Mouse (Mus musculus) myocyte (in vitro differentiated cells): ENCODE results near the gene Inpp5d.

Experiments used
- CEBPB ChIP-seq: IDR thresholded peaks from 2 replicates; pipeline ENCODE4 v1.6.1; 2011; ENCODE audit warnings: mild to moderate bottlenecking, moderate library complexity; ENCODE audit not compliant: poor library complexity, insufficient read depth, severe bottlenecking
- E2F4 ChIP-seq: IDR thresholded peaks from one replicate; pipeline ENCODE4 v1.6.1; 2011; ENCODE audit warnings: mild to moderate bottlenecking, control low read depth, moderate library complexity; ENCODE audit not compliant: insufficient read depth
- MAX ChIP-seq: IDR thresholded peaks from one replicate; pipeline ENCODE4 v1.6.1; 2011; ENCODE audit warnings: low read depth, mild to moderate bottlenecking, control low read depth
- MYOD1 ChIP-seq, 3 experiments: IDR thresholded peaks; one replicate each; pipeline ENCODE4 v1.6.1; 2011; ENCODE audit warnings: control low read depth in 2 of 3, low read depth in 2 of 3, mild to moderate bottlenecking in 2 of 3, moderate library complexity in 1 of 3; ENCODE audit not compliant: insufficient read length in 2 of 3, control insufficient read depth in 1 of 3
- MYOG ChIP-seq, 3 experiments: IDR thresholded peaks; one replicate each; pipeline ENCODE4 v1.6.1; 2011; ENCODE audit warnings: control low read depth in 2 of 3, low read depth in 2 of 3, mild to moderate bottlenecking in 2 of 3; ENCODE audit not compliant: insufficient read length in 2 of 3, control insufficient read depth in 1 of 3, insufficient read depth in 1 of 3
- POLR2A ChIP-seq: IDR thresholded peaks from one replicate; pipeline ENCODE4 v1.6.1; 2011; ENCODE audit warnings: low read depth, mild to moderate bottlenecking, control low read depth, moderate library complexity; ENCODE audit not compliant: insufficient read length
- POLR2AphosphoS2 ChIP-seq: IDR thresholded peaks from one replicate; pipeline ENCODE4 v1.6.1; 2011; ENCODE audit warnings: low read depth, control low read depth; ENCODE audit not compliant: insufficient read length
- REST ChIP-seq: IDR thresholded peaks from one replicate; pipeline ENCODE4 v1.6.1; 2011; ENCODE audit warnings: mild to moderate bottlenecking, control low read depth, moderate library complexity; ENCODE audit not compliant: insufficient read depth, insufficient read length
- TCF12 ChIP-seq: IDR thresholded peaks from one replicate; pipeline ENCODE4 v1.6.1; 2011; ENCODE audit warnings: mild to moderate bottlenecking, control low read depth; ENCODE audit not compliant: poor library complexity, insufficient read depth, severe bottlenecking
- USF1 ChIP-seq: IDR thresholded peaks from one replicate; pipeline ENCODE4 v1.6.1; 2011; ENCODE audit warnings: low read depth, mild to moderate bottlenecking, control low read depth, moderate library complexity

- no peak for TF ChIP-seq USF1
- no peak for TF ChIP-seq POLR2A
- no peak for TF ChIP-seq CEBPB
- TF ChIP-seq MYOG (IDR thresholded peaks at IDR 0.05; ENCODE audit: control insufficient read depth in 1 of 3, insufficient read depth in 1 of 3, insufficient read length in 2 of 3, low read depth in 2 of 3) = no peak
- TF ChIP-seq TCF12 = no peak
- TF ChIP-seq POLR2AphosphoS2 = no peak
- TF ChIP-seq E2F4 = no peak
- TF ChIP-seq REST = no peak
- TF ChIP-seq MYOD1 (IDR thresholded peaks at IDR 0.05; ENCODE audit: control insufficient read depth in 1 of 3, insufficient read length in 2 of 3, low read depth in 2 of 3) = no peak
- no peak for TF ChIP-seq MAX
Measured at GRCm38 (mm10) chr1:87659618-87659960, 39.5 kb downstream of the Inpp5d start.
